Mouse (Mus musculus): ENCODE measurements around the gene Slc35a5.
A peak's percentile ranks its signal among the peaks of the same experiment; 100 is the strongest.

- TF ChIP-seq CTCF (IDR thresholded peaks at IDR 0.05; ENCODE audit: extremely low read depth, insufficient read depth, low read length) (0 out of 2 replicates have a peak, but pooled peaks have one; percentile 6), POLR2A (IDR thresholded peaks at IDR 0.05; ENCODE audit: extremely low read depth, insufficient read depth, low read length) (no peak)
Observed at GRCm38 (mm10) chr16:45142565-45142964, 15.9 kb downstream of the Slc35a5 start.
